Mouse (Mus musculus) embryonic fibroblast, embryonic 13.5 days (primary cell): ENCODE results near the gene Ppp4c.

Experiments
- CTCF ChIP-seq: IDR thresholded peaks from 2 replicates; pipeline ENCODE4 v1.5.1; 2011; ENCODE audit warnings: mild to moderate bottlenecking, control low read depth, low read length, moderate library complexity, borderline replicate concordance; ENCODE audit not compliant: insufficient read depth
- POLR2A ChIP-seq: IDR thresholded peaks from 2 replicates; pipeline ENCODE4 v1.6.1; 2011; ENCODE audit warnings: low read depth, mild to moderate bottlenecking, control low read depth, low read length, moderate library complexity

DNA sequence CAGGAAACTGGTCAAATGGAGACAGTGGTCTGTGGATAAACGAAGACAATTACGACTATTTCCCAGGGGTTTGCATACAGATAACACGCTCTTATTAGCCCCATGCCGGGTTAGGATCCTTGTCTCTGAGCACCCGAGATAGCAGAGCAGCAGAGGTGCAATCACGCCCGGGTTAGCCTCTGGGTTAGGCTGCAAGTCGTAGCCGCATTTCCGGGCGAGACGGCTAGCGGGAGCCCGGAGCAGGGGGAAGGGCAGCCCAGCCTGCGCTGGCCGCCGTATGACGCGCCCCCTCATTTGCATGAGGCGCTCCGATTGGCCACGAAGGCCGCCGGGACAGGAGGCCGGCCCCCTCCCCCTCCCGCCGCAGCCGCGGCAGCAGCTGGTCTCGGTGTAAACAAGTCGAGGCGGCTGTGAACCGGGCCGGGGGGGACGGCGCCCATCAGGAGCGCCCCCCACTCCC is 15.7 kb downstream of the Ppp4c start, which contains the start of gene Ypel3:
- peak; percentile 79 for TF ChIP-seq POLR2A
- no peak for TF ChIP-seq CTCF
